Mouse (Mus musculus) liver, embryonic 13.5 days (tissue): ENCODE data around the gene Sval2. TPM values are rescaled to one million over a fixed set of nuclear protein-coding genes. Genes with fewer than 3 reads are reported as not detected.

ENCODE experiments used
- ATAC-seq: fragments of 200-750 bp; cut with Nextera tagmentation; 2 replicates; pipeline ENCODE4 v1.8.0; 2017; ENCODE audit warnings: low read depth, mild to moderate bottlenecking, moderate number of reproducible peaks, moderate library complexity
- DNase-seq: peaks from one replicate; pipeline ENCODE4 v3.0.0; 2022
- H3K27ac ChIP-seq: fragments of 300-500 bp; sonication (generic); 2 replicates; pipeline ENCODE4 v1.5.1; 2015; ENCODE audit warnings: moderate library complexity, mild to moderate bottlenecking, inconsistent platforms
- H3K27me3 ChIP-seq: fragments of 300-500 bp; sonication (generic); 2 replicates; pipeline ENCODE4 v1.6.1; 2015; ENCODE audit warnings: mild to moderate bottlenecking, inconsistent platforms
- H3K36me3 ChIP-seq: fragments of 300-500 bp; sonication (generic); 2 replicates; pipeline ENCODE4 v1.6.1; 2015; ENCODE audit warnings: mild to moderate bottlenecking, inconsistent platforms
- H3K4me1 ChIP-seq: fragments of 300-500 bp; sonication (generic); replicated peaks from 2 replicates; pipeline ENCODE4 v1.6.1; 2015; ENCODE audit warnings: inconsistent platforms
- H3K4me2 ChIP-seq: fragments of 300-500 bp; sonication (generic); 2 replicates; pipeline ENCODE4 v1.6.1; 2015; ENCODE audit warnings: inconsistent platforms, mild to moderate bottlenecking, moderate library complexity
- H3K4me3 ChIP-seq: fragments of 300-500 bp; sonication (generic); replicated peaks from 2 replicates; pipeline ENCODE4 v1.5.1; 2015; ENCODE audit warnings: mild to moderate bottlenecking, inconsistent platforms
- H3K9ac ChIP-seq: fragments of 300-500 bp; sonication (generic); 2 replicates; pipeline ENCODE4 v1.6.1; 2015; ENCODE audit warnings: mild to moderate bottlenecking, inconsistent platforms
- H3K9me3 ChIP-seq: fragments of 300-500 bp; sonication (generic); replicated peaks from 2 replicates; pipeline ENCODE4 v1.6.1; 2016; ENCODE audit warnings: inconsistent platforms
- WGBS: fragments of 180-500 bp; shearing (Covaris S2); methylation state at CpG from one replicate; pipeline ENCODE4 v1.1.7; 2015; ENCODE audit not compliant: insufficient replicate concordance; 5-methylcytosine and 5-hydroxymethylcytosine counted together
- polyA plus RNA-seq: library from polyadenylated mRNA; unstranded; fragments of >200 nt; fragmentation: Nextera tagmentation; extraction: Ambion mirVana; gene quantifications from 2 replicates; pipeline ENCODE4 v1.2.1, GENCODE M21; 2015

Gene Sval2
- polyA plus RNA-seq = not detected in 2 replicates

- H3K9me3 ChIP-seq = no peaks in the 10 kb centered on the region
- no peak within 1 kb of the TSS for H3K4me2 ChIP-seq
- H3K9ac ChIP-seq = no peak within 1 kb of the TSS
- ATAC-seq (no peak), DNase-seq (no peak)
- H3K27me3 ChIP-seq = no peaks in the 10 kb centered on the region
- H3K27ac ChIP-seq = no peak within 1 kb of the TSS
- H3K4me3 ChIP-seq = no peak within 1 kb of the TSS
- H3K36me3 ChIP-seq = no peaks in the 10 kb centered on the region
- no peaks in the 10 kb centered on the region for H3K4me1 ChIP-seq
- 52% methylated on average over 3 of the region's 3 CpGs for WGBS
These were observed at the start of gene Sval2 for GRCm38 (mm10) chr6:41852689-41853088. Gene Sval2, plus strand, starts transcription at chr6:41852989.

GRCm38 (mm10) chr6:41824086-41824485 is 28.7 kb upstream of the Sval2 start:
- no peaks in the 10 kb centered on the region for H3K27me3 ChIP-seq
- H3K36me3 ChIP-seq = no peaks in the 10 kb centered on the region
- H3K4me3 ChIP-seq = no peak overlapping the region
- H3K4me1 ChIP-seq = no peaks in the 10 kb centered on the region
- H3K9ac ChIP-seq = no peak overlapping the region
- no peak for ATAC-seq
- H3K27ac ChIP-seq = no peak overlapping the region
- no peak overlapping the region for H3K4me2 ChIP-seq
- no peak for DNase-seq
- H3K9me3 ChIP-seq = no peaks in the 10 kb centered on the region

- H3K4me1 ChIP-seq = no peaks in the 10 kb centered on the region
- ATAC-seq (no peak), DNase-seq (no peak)
- H3K9ac ChIP-seq = no peak overlapping the region
- no peaks in the 10 kb centered on the region for H3K27me3 ChIP-seq
- H3K27ac ChIP-seq = no peak overlapping the region
- no peak overlapping the region for H3K4me2 ChIP-seq
- 62% methylated on average over 2 of the region's 2 CpGs for WGBS
- H3K36me3 ChIP-seq = no peaks in the 10 kb centered on the region
- no peak overlapping the region for H3K4me3 ChIP-seq
- H3K9me3 ChIP-seq = no peaks in the 10 kb centered on the region
These were observed 23.3 kb upstream of the Sval2 start for GRCm38 (mm10) chr6:41829516-41829915.

GRCm38 (mm10) chr6:41847235-41847634 is 5.6 kb upstream of the Sval2 start, which contains the start of gene Pip:
Gene Pip, plus strand, starts transcription at chr6:41847535.
- no peak for ATAC-seq
- Histone ChIP-seq H3K9me3 (no peaks in the 10 kb centered on the region), H3K4me1 (no peaks in the 10 kb centered on the region), H3K4me2 (no peak within 1 kb of the TSS), H3K27ac (no peak within 1 kb of the TSS), H3K36me3 (no peaks in the 10 kb centered on the region), H3K9ac (no peak within 1 kb of the TSS), H3K27me3 (no peaks in the 10 kb centered on the region), H3K4me3 (no peak within 1 kb of the TSS)
- DNase-seq = no peak
- WGBS = 61% methylated on average over 2 of the region's 2 CpGs

- Histone ChIP-seq H3K36me3 (no peaks in the 10 kb centered on the region), H3K27me3 (no peaks in the 10 kb centered on the region), H3K4me1 (no peaks in the 10 kb centered on the region), H3K4me3 (no peak overlapping the region), H3K9me3 (no peaks in the 10 kb centered on the region), H3K4me2 (no peak overlapping the region), H3K27ac (no peak overlapping the region), H3K9ac (no peak overlapping the region)
- 37% methylated on average over 2 of the region's 2 CpGs for WGBS
- no peak for DNase-seq
- no peak for ATAC-seq
These were observed 11.2 kb downstream of the Sval2 start for GRCm38 (mm10) chr6:41864038-41864437.

- Histone ChIP-seq H3K4me1 (no peaks in the 10 kb centered on the region), H3K4me3 (no peak overlapping the region), H3K27ac (no peak overlapping the region), H3K4me2 (no peak overlapping the region), H3K27me3 (no peaks in the 10 kb centered on the region), H3K9ac (no peak overlapping the region), H3K9me3 (no peaks in the 10 kb centered on the region; the same call in 1 of the 2 replicates), H3K36me3 (no peaks in the 10 kb centered on the region)
- WGBS = 58% methylated on average over 5 of the region's 5 CpGs
- DNase-seq = no peak
- no peak for ATAC-seq
These were observed 58.8 kb downstream of the Sval2 start for GRCm38 (mm10) chr6:41911625-41912024.

Other genes starting within 250 kb of the Sval2 start
- gene Ephb6, start 247.5 kb upstream of the Sval2 start, polyA plus RNA-seq = 1.1 and 1.7 TPM in 2 replicates
- gene Trpv6, start 216.6 kb upstream of the Sval2 start, polyA plus RNA-seq = 0.08 and 0.10 TPM in 2 replicates
- 0.08 TPM in 1 of 2 replicates, not detected in the other for gene Trpv5, start 172.2 kb upstream of the Sval2 start, polyA plus RNA-seq
- not detected in 2 replicates for gene Llcfc1, start 168.6 kb upstream of the Sval2 start, polyA plus RNA-seq
- 237 and 259 TPM in 2 replicates for gene Kel, start 148.7 kb upstream of the Sval2 start, polyA plus RNA-seq
- gene Olfr459, start 77.8 kb upstream of the Sval2 start, polyA plus RNA-seq = not detected in 2 replicates
- not detected in 2 replicates for gene Pip, start 5.5 kb upstream of the Sval2 start, polyA plus RNA-seq
- not detected in 2 replicates for gene Sval1, start 98.6 kb downstream of the Sval2 start, polyA plus RNA-seq
- gene Sval3, start 115.2 kb downstream of the Sval2 start, polyA plus RNA-seq = not detected in 2 replicates
- gene Sva, start 185.4 kb downstream of the Sval2 start, polyA plus RNA-seq = not detected in 2 replicates